Mouse (Mus musculus): ENCODE data around the gene Gucy1a1. TPM values are rescaled to one million over a fixed set of nuclear protein-coding genes. Genes with fewer than 3 reads are reported as not detected.

Gucy1a1 gene
- polyA plus RNA-seq, 1 experiment = 0.52 TPM

DNA sequence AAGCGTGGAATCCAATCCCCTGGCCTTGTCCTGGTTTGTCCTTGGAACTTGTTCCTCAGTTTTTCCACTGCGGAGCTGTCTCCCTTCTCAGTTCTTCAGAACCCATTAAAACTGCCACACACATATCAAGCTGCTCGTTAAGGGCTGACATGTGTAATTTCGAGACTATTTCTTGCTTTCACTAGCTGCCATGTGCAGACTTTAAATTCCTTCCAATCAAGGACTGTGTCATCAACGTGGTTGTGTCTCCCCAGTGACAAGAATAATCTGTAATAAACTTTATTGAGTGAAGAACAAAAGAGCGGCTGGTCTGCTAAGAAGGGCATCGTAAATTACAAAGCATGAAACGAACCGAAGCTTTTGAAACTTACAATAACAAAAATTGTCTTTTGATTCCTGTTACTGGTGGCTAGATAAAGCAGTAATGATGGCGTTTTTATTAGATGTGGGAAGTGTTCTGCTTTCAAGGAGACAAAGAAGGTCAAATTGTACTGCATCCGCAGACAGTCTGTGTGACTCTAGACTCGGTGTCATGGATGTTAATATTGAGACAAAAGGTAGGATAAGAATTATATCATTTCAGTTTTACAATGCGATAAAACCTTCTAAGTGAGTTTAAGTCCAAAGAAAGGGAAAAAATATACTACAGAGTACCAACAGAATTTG is 7.5 kb downstream of the Gucy1a1 start:
- no peaks in the 10 kb centered on the region for H3K36me3 ChIP-seq (ENCODE audit: control insufficient read depth, insufficient read depth, low read length, poor library complexity, severe bottlenecking)
- TF ChIP-seq CTCF (IDR thresholded peaks at IDR 0.05; ENCODE audit: low read depth, low read length) (no peak), EP300 (IDR thresholded peaks at IDR 0.05; ENCODE audit: insufficient read depth, low read depth, low read length) (no peak), POLR2A (IDR thresholded peaks at IDR 0.05; ENCODE audit: insufficient read depth, low read length) (no peak)
- H3K4me3 ChIP-seq (ENCODE audit: low read depth, low read length) = no peak overlapping the region
- no peaks in the 10 kb centered on the region for H3K4me1 ChIP-seq (ENCODE audit: control insufficient read depth, insufficient read depth, low read length)
- no peak overlapping the region for H3K27ac ChIP-seq (ENCODE audit: insufficient read depth, low read length)
- 0 out of 2 replicates have a peak, but pooled peaks cover 1% of the 10 kb centered on the region for H3K27me3 ChIP-seq (ENCODE audit: control insufficient read depth, insufficient read depth, low read length, poor library complexity, severe bottlenecking)
- no peak overlapping the region for H3K9ac ChIP-seq (ENCODE audit: low read depth, poor library complexity, severe bottlenecking)
- no peaks in the 10 kb centered on the region for H3K9me3 ChIP-seq (replicated peaks; ENCODE audit: control insufficient read depth, insufficient read depth, low read length, poor library complexity, severe bottlenecking)

DNA sequence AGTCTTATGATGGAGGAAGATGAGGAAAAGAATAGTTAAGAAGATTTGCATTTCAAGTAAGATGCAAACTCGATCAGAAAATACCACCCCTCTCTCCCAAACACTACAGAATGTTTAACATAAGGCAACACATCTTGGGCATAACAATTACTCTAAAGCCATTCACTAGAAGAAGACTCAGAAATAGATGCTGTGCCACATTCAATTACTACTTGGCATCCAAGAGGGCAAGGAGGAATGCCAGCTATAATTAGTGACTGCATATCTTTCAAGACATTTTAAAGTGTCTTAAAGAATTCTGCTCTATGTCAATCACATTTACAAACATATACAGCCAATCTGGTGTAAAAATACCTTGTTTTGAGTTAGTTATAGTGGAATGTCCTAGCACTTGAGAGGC is 10.1 kb downstream of the Gucy1a1 start:
- Histone ChIP-seq H3K9me3 (replicated peaks; ENCODE audit: control insufficient read depth, insufficient read depth, low read length, poor library complexity, severe bottlenecking) (no peaks in the 10 kb centered on the region), H3K4me1 (ENCODE audit: control insufficient read depth, insufficient read depth, low read length) (no peaks in the 10 kb centered on the region), H3K4me3 (ENCODE audit: low read depth, low read length) (no peak overlapping the region), H3K27me3 (ENCODE audit: control insufficient read depth, insufficient read depth, low read length, poor library complexity, severe bottlenecking) (0 out of 2 replicates have a peak, but pooled peaks cover 1% of the 10 kb centered on the region), H3K9ac (ENCODE audit: low read depth, poor library complexity, severe bottlenecking) (no peak overlapping the region), H3K27ac (ENCODE audit: insufficient read depth, low read length) (no peak overlapping the region), H3K36me3 (ENCODE audit: control insufficient read depth, insufficient read depth, low read length, poor library complexity, severe bottlenecking) (no peaks in the 10 kb centered on the region)
- no peak for TF ChIP-seq CTCF (IDR thresholded peaks at IDR 0.05; ENCODE audit: low read depth, low read length)
- no peak for TF ChIP-seq EP300 (IDR thresholded peaks at IDR 0.05; ENCODE audit: insufficient read depth, low read depth, low read length)
- TF ChIP-seq POLR2A (IDR thresholded peaks at IDR 0.05; ENCODE audit: insufficient read depth, low read length) = no peak

GRCm38 (mm10) chr3:82129258-82129657 is 16.3 kb downstream of the Gucy1a1 start:
- no peaks in the 10 kb centered on the region for H3K4me1 ChIP-seq (ENCODE audit: control insufficient read depth, insufficient read depth, low read length)
- TF ChIP-seq EP300 (IDR thresholded peaks at IDR 0.05; ENCODE audit: insufficient read depth, low read depth, low read length) = no peak
- TF ChIP-seq POLR2A (IDR thresholded peaks at IDR 0.05; ENCODE audit: insufficient read depth, low read length) = no peak
- no peak for TF ChIP-seq CTCF (IDR thresholded peaks at IDR 0.05; ENCODE audit: low read depth, low read length)
- no peaks in the 10 kb centered on the region for H3K27me3 ChIP-seq (ENCODE audit: control insufficient read depth, insufficient read depth, low read length, poor library complexity, severe bottlenecking)

DNA sequence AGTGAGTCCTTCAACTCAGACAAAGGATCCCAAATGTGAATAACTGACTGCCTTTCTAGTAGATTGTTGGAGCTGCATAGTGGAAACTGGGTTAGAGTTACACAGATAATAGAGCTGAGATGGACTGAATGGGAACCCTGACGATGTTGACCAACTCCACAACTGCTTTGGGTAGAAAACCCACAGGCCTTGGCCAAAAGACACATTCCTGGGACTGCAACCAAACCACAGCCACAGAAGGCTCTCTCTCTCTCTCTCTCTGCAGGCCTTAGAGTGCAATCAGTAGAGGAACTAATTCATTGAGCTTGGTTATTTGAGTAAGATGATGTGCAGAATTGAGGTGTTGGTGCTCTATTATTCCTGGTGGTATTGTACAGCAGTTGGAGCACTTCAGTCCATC is 21.0 kb downstream of the Gucy1a1 start:
- H3K9ac ChIP-seq (ENCODE audit: low read depth, poor library complexity, severe bottlenecking) = no peak overlapping the region
- H3K27ac ChIP-seq (ENCODE audit: insufficient read depth, low read length) = no peak overlapping the region
- no peaks in the 10 kb centered on the region for H3K9me3 ChIP-seq (replicated peaks; ENCODE audit: control insufficient read depth, insufficient read depth, low read length, poor library complexity, severe bottlenecking)
- no peaks in the 10 kb centered on the region for H3K4me1 ChIP-seq (ENCODE audit: control insufficient read depth, insufficient read depth, low read length)
- no peaks in the 10 kb centered on the region for H3K27me3 ChIP-seq (ENCODE audit: control insufficient read depth, insufficient read depth, low read length, poor library complexity, severe bottlenecking)
- no peaks in the 10 kb centered on the region for H3K36me3 ChIP-seq (ENCODE audit: control insufficient read depth, insufficient read depth, low read length, poor library complexity, severe bottlenecking)
- no peak overlapping the region for H3K4me3 ChIP-seq (ENCODE audit: low read depth, low read length)
- TF ChIP-seq POLR2A (IDR thresholded peaks at IDR 0.05; ENCODE audit: insufficient read depth, low read length) (no peak), EP300 (IDR thresholded peaks at IDR 0.05; ENCODE audit: insufficient read depth, low read depth, low read length) (no peak), CTCF (IDR thresholded peaks at IDR 0.05; ENCODE audit: low read depth, low read length) (no peak)

More at GRCm38 (mm10) chr3:82129258-82129657, 16.3 kb downstream of the Gucy1a1 start:
- Histone ChIP-seq H3K9ac (ENCODE audit: low read depth, poor library complexity, severe bottlenecking) (no peak overlapping the region), H3K4me3 (ENCODE audit: low read depth, low read length) (no peak overlapping the region), H3K27ac (ENCODE audit: insufficient read depth, low read length) (no peak overlapping the region), H3K9me3 (replicated peaks; ENCODE audit: control insufficient read depth, insufficient read depth, low read length, poor library complexity, severe bottlenecking) (no peaks in the 10 kb centered on the region), H3K36me3 (ENCODE audit: control insufficient read depth, insufficient read depth, low read length, poor library complexity, severe bottlenecking) (no peaks in the 10 kb centered on the region)

DNA sequence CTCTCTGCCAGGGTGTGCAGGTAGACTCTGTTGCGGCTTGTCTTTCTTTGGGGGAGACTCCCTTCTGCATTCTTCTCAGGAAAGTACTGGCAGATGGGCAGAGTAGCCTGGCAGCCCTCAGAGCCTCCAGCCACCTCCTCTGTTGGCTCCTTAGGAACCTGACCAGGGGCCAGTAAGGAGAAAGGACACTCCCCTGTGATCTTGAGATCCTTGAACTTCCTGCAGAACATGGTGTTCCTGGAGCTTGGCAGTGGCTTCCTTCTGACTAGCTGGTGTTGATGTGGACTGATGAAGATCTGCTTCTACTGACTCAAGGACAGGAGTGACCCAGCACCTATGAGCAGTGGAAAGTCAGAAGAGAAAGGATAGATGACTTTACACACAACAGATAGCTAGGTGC is 26.7 kb downstream of the Gucy1a1 start:
- no peaks in the 10 kb centered on the region for H3K9me3 ChIP-seq (replicated peaks; ENCODE audit: control insufficient read depth, insufficient read depth, low read length, poor library complexity, severe bottlenecking)
- no peak overlapping the region for H3K4me3 ChIP-seq (ENCODE audit: low read depth, low read length)
- no peak overlapping the region for H3K27ac ChIP-seq (ENCODE audit: insufficient read depth, low read length)
- TF ChIP-seq EP300 (IDR thresholded peaks at IDR 0.05; ENCODE audit: insufficient read depth, low read depth, low read length) (no peak), CTCF (IDR thresholded peaks at IDR 0.05; ENCODE audit: low read depth, low read length) (no peak), POLR2A (IDR thresholded peaks at IDR 0.05; ENCODE audit: insufficient read depth, low read length) (no peak)
- no peaks in the 10 kb centered on the region for H3K36me3 ChIP-seq (ENCODE audit: control insufficient read depth, insufficient read depth, low read length, poor library complexity, severe bottlenecking)
- H3K27me3 ChIP-seq (ENCODE audit: control insufficient read depth, insufficient read depth, low read length, poor library complexity, severe bottlenecking) = no peaks in the 10 kb centered on the region; the same call in 1 of the 2 replicates
- no peaks in the 10 kb centered on the region for H3K4me1 ChIP-seq (ENCODE audit: control insufficient read depth, insufficient read depth, low read length)
- no peak overlapping the region for H3K9ac ChIP-seq (ENCODE audit: low read depth, poor library complexity, severe bottlenecking)

DNA sequence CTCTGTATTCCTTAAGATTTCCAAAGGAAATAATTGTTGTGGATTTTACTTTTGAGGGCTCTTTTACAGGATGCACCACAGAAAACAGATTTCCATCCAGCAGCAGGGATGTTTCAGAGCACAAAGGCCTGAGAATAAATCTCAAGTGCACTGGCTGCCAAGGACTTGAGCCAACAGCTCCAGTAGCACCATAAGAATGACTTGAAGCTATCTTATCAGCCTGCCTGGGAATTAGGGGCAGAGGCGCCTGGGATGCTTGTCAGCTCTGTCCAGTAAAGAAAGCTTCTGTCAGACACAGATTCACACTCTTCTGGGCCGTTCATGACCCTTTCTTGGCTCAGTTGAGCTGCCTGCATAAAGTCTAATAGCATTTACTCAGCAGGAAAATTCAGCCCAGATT is 33.1 kb downstream of the Gucy1a1 start:
- Histone ChIP-seq H3K4me3 (ENCODE audit: low read depth, low read length) (no peak overlapping the region), H3K9me3 (replicated peaks; ENCODE audit: control insufficient read depth, insufficient read depth, low read length, poor library complexity, severe bottlenecking) (no peaks in the 10 kb centered on the region), H3K27me3 (ENCODE audit: control insufficient read depth, insufficient read depth, low read length, poor library complexity, severe bottlenecking) (no peaks in the 10 kb centered on the region; the same call in 1 of the 2 replicates), H3K9ac (ENCODE audit: low read depth, poor library complexity, severe bottlenecking) (no peak overlapping the region), H3K4me1 (ENCODE audit: control insufficient read depth, insufficient read depth, low read length) (no peaks in the 10 kb centered on the region), H3K36me3 (ENCODE audit: control insufficient read depth, insufficient read depth, low read length, poor library complexity, severe bottlenecking) (no peaks in the 10 kb centered on the region), H3K27ac (ENCODE audit: insufficient read depth, low read length) (no peak overlapping the region)
- TF ChIP-seq CTCF (IDR thresholded peaks at IDR 0.05; ENCODE audit: low read depth, low read length) = no peak
- TF ChIP-seq EP300 (IDR thresholded peaks at IDR 0.05; ENCODE audit: insufficient read depth, low read depth, low read length) = no peak
- TF ChIP-seq POLR2A (IDR thresholded peaks at IDR 0.05; ENCODE audit: insufficient read depth, low read length) = no peak
